Mouse (Mus musculus): Measurements from ENCODE around the gene Cacng7.

GRCm38 (mm10) chr7:3331171-3331570 is 1.6 kb upstream of the Cacng7 start:
- no peak for TF ChIP-seq CTCF (IDR thresholded peaks at IDR 0.05; ENCODE audit: control insufficient read depth, insufficient read depth, insufficient read length)
- TF ChIP-seq CEBPB (IDR thresholded peaks at IDR 0.05; ENCODE audit: low read depth) = no peak
- no peak for TF ChIP-seq FOSL1 (IDR thresholded peaks at IDR 0.05; ENCODE audit: insufficient read depth, low read length, poor library complexity, severe bottlenecking)
- TF ChIP-seq MAX (IDR thresholded peaks at IDR 0.05) = no peak
- TF ChIP-seq USF1 (IDR thresholded peaks at IDR 0.05; ENCODE audit: low read depth) = no peak
- no peak for TF ChIP-seq MYOG (IDR thresholded peaks at IDR 0.05; ENCODE audit: control insufficient read depth, extremely low read depth, insufficient read length)
- no peak for TF ChIP-seq MYOD1 (IDR thresholded peaks at IDR 0.05; ENCODE audit: control insufficient read depth, insufficient read length, low read depth)
